ENCODE assay signal across 8 mouse cellular contexts in the genomic region with DNA sequence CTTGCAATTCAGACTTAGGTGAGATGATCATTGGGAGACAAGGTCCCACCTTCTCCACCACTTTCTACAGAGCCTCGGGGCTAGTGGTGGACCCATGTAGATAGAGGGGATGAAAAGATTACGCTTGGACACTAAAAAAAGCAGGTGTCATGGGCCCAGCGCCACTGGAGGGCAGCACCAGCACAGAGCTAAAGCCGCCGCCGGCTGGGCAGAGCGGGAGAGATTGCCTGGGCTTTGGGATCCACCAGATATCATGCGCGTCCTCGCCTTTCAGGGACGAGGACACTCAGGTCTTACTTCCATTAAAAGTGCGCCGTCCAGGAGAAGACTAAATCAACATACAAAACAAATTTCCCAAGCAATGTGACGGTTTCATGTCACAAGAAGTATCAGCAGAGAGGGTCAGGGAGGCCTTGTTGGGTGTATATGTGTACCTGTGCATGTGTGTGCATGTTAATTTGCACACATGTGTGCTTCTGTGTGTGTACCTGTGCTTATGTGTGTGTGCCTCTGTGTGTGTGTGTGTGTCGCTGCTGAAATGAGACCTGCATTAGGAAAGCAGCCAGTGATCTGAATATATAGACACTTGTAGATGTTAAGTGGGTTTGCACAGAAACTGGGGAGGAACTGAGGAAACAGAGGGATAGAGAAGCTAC. TPM values are rescaled to one million over a fixed set of nuclear protein-coding genes. Genes with fewer than 3 reads are reported as not detected.
DNase-seq lines count a peak whose midpoint lies in the region; ATAC-seq and TF ChIP-seq lines count a peak whose summit lies in the region.

No protein-coding gene starts in this region.

- no peak overlapping the region for H3K27ac ChIP-seq in forebrain, embryonic 16.5 days (ENCODE audit: low read length)

- no peaks in the 10 kb centered on the region for H3K9me3 ChIP-seq in E14TG2a.4 (ENCODE audit: low read length)
- H3K9me3 ChIP-seq in forebrain, embryonic 16.5 days (ENCODE audit: control insufficient read depth, low read length), result no peaks in the 10 kb centered on the region

- peak; percentile 22 for DNase-seq in c-Kit-positive CD71-positive TER-119-positive erythroid progenitor cells, embryonic 14.5 days (ENCODE audit: low spot score)
- peak; percentile 78 for DNase-seq in heart, postnatal 4 days
- DNase-seq in layer of hippocampus, postnatal 10 days (ENCODE audit: low spot score in 2 of 2), result peak; percentile 80 to 89
- peak; percentile 86 for DNase-seq in lung, postnatal 10 days
- DNase-seq in ovary, postnatal 36 days (ENCODE audit: low spot score), result peak; percentile 78
- peak; percentile 82 for DNase-seq in thymus, postnatal 4 days

- H3K9ac ChIP-seq in forebrain, embryonic 16.5 days (replicated peaks; ENCODE audit: low read depth, low read length), result no peak overlapping the region

- TF ChIP-seq CTCF in E14TG2a.4 (conservative IDR thresholded peaks at IDR 0.05; ENCODE audit: low read length), result peak; percentile 53

- peaks cover 19% of the 10 kb centered on the region for H3K4me1 ChIP-seq in E14TG2a.4 (replicated peaks; ENCODE audit: low read depth, low read length)
- H3K4me1 ChIP-seq in forebrain, embryonic 16.5 days (replicated peaks; ENCODE audit: control insufficient read depth, insufficient read depth, low read length), result peaks cover 15% of the 10 kb centered on the region

- H3K27me3 ChIP-seq in E14TG2a.4 (ENCODE audit: insufficient read depth, low read length), result peaks cover 63% of the 10 kb centered on the region
- H3K27me3 ChIP-seq in forebrain, embryonic 16.5 days (replicated peaks; ENCODE audit: control insufficient read depth, insufficient read depth, low read length), result peaks cover 10% of the 10 kb centered on the region

- H3K36me3 ChIP-seq in E14TG2a.4 (ENCODE audit: insufficient read depth, low read length), result no peaks in the 10 kb centered on the region
- no peaks in the 10 kb centered on the region for H3K36me3 ChIP-seq in forebrain, embryonic 16.5 days (ENCODE audit: control insufficient read depth, insufficient read depth)

- peak; percentile 60 for ATAC-seq in forebrain, embryonic 16.5 days

- peak overlapping the region; percentile 39 for H3K4me2 ChIP-seq in forebrain, embryonic 16.5 days (ENCODE audit: low read length)

- no peak overlapping the region for H3K4me3 ChIP-seq in E14TG2a.4 (replicated peaks; ENCODE audit: low read length)
- no peak overlapping the region for H3K4me3 ChIP-seq in forebrain, embryonic 16.5 days (replicated peaks; ENCODE audit: low read length)

- WGBS in forebrain, embryonic 16.5 days, result 4% methylated on average over 15 of the region's 15 CpGs

RNA-seq across cellular contexts. Expression of a gene that starts 25.4 kb away (rescaled TPM):
- polyA plus RNA-seq in forebrain, embryonic 16.5 days (2015; fragmentation: Nextera tagmentation; extraction: Ambion mirVana), result 10.6 and 12.7 TPM in 2 replicates
- total RNA-seq in heart, postnatal 4 days (2021), result 1 to 10 TPM; 5.8 to 7.5 TPM
- total RNA-seq in layer of hippocampus, postnatal 10 days (2021), result 10 to 100 TPM; 17.1 to 17.2 TPM

RNA-seq across cellular contexts. Expression of a gene that starts 51.9 kb away (rescaled TPM):
- polyA plus RNA-seq in forebrain, embryonic 16.5 days (2015; fragmentation: Nextera tagmentation; extraction: Ambion mirVana), result 40.1 and 46.8 TPM in 2 replicates
- 10 to 100 TPM; 28.5 TPM for total RNA-seq in heart, postnatal 4 days (2021)
- 10 to 100 TPM; 89.1 to 94.8 TPM for total RNA-seq in layer of hippocampus, postnatal 10 days (2021)

Comparison
In these comparisons a context has a peak if more than half of its experiments do, and no peak if none do; other contexts are left out.
1. DNase-seq: peak in every context shown above with its lines; median percentile 86 in lung, postnatal 10 days; 84 in layer of hippocampus, postnatal 10 days; 82 in thymus, postnatal 4 days; 78 in heart, postnatal 4 days; 78 in ovary, postnatal 36 days; 22 in c-Kit-positive CD71-positive TER-119-positive erythroid progenitor cells, embryonic 14.5 days.